14 mouse cellular contexts compared by ENCODE assay signal in genomic region chr9:117423259-117423658, GRCm38 (mm10).
"Had no signal": no experiment of that assay in that cellular context is flagged by ENCODE, and none has a peak within 500 bp of the region (broad histone marks: within the 10 kb centered on the region; RNA-seq: fewer than 3 reads in every experiment).

No protein-coding gene starts in this region.

- H3K27me3 ChIP-seq: intestine, embryonic 15.5 days; limb, embryonic 15.5 days; liver, embryonic 12.5 days; lung, embryonic 15.5 days; neural tube, embryonic 15.5 days had no signal

- H3K27ac ChIP-seq: intestine, embryonic 15.5 days; limb, embryonic 15.5 days; liver, embryonic 12.5 days; lung, embryonic 15.5 days; midbrain, embryonic 10.5 days; neural tube, embryonic 15.5 days had no signal

- H3K4me2 ChIP-seq: intestine, embryonic 15.5 days; limb, embryonic 15.5 days; liver, embryonic 12.5 days; lung, embryonic 15.5 days; neural tube, embryonic 15.5 days had no signal

- H3K36me3 ChIP-seq: intestine, embryonic 15.5 days; limb, embryonic 15.5 days; liver, embryonic 12.5 days; lung, embryonic 15.5 days; midbrain, embryonic 10.5 days; neural tube, embryonic 15.5 days had no signal

- H3K4me1 ChIP-seq: intestine, embryonic 15.5 days; limb, embryonic 15.5 days; liver, embryonic 12.5 days; midbrain, embryonic 10.5 days; neural tube, embryonic 15.5 days had no signal

- ATAC-seq: hindbrain, embryonic 16.5 days; intestine, embryonic 15.5 days; liver, embryonic 12.5 days had no signal

- H3K9me3 ChIP-seq: intestine, embryonic 15.5 days; limb, embryonic 15.5 days; liver, embryonic 12.5 days; lung, embryonic 15.5 days; midbrain, embryonic 10.5 days; neural tube, embryonic 15.5 days had no signal

- H3K4me3 ChIP-seq: intestine, embryonic 15.5 days; limb, embryonic 15.5 days; liver, embryonic 12.5 days; lung, embryonic 15.5 days; midbrain, embryonic 10.5 days; myocyte; neural tube, embryonic 15.5 days had no signal

- DNase-seq: left cerebral cortex, postnatal 4 days; lung, postnatal 36 days; midbrain, embryonic 14.5 days; right cerebral cortex, adult 18-20 months; right cerebral cortex, postnatal 25 days; thymus, postnatal 4 days had no signal

- H3K9ac ChIP-seq: intestine, embryonic 15.5 days; limb, embryonic 15.5 days; liver, embryonic 12.5 days; lung, embryonic 15.5 days; neural tube, embryonic 15.5 days had no signal
